Mouse (Mus musculus): Measurements from ENCODE around the gene Sgpp2. TPM values are rescaled to one million over a fixed set of nuclear protein-coding genes. Genes with fewer than 3 reads are reported as not detected.

The Sgpp2 gene
- polyA plus RNA-seq, 1 experiment from 2014 or later, result 23.0 TPM

- Histone ChIP-seq H3K4me2 (replicated peaks; ENCODE audit: low read depth) (no peak overlapping the region), H3K4me1 (replicated peaks; ENCODE audit: control insufficient read depth, insufficient read depth, low read length) (peaks cover 12% of the 10 kb centered on the region; the same call in 1 of the 2 replicates), H3K27ac (ENCODE audit: low read depth, low read length) (no peak overlapping the region), H3K4me3 (ENCODE audit: low read depth, low read length) (no peak overlapping the region), H3K36me3 (ENCODE audit: control insufficient read depth, insufficient read depth) (peaks cover 16% of the 10 kb centered on the region), H3K9me3 (ENCODE audit: control insufficient read depth) (no peaks in the 10 kb centered on the region), H3K9ac (ENCODE audit: low read depth, low read length) (no peak overlapping the region), H3K27me3 (replicated peaks; ENCODE audit: control insufficient read depth, insufficient read depth, low read length) (no peaks in the 10 kb centered on the region)
- WGBS, result 57% methylated on average over 7 of the region's 7 CpGs
- TF ChIP-seq CTCF (IDR thresholded peaks at IDR 0.05; ENCODE audit: low read depth), result no peak
- no peak for ATAC-seq
These were observed 115.2 kb downstream of the Sgpp2 start for GRCm38 (mm10) chr1:78425309-78425708.

GRCm38 (mm10) chr1:78425793-78426700, 115.9 kb downstream of the Sgpp2 start:
- H3K9ac ChIP-seq (ENCODE audit: low read depth, low read length), result no peak overlapping the region
- no peak overlapping the region for H3K4me2 ChIP-seq (replicated peaks; ENCODE audit: low read depth)
- H3K4me1 ChIP-seq (replicated peaks; ENCODE audit: control insufficient read depth, insufficient read depth, low read length), result peaks cover 12% of the 10 kb centered on the region; the same call in 1 of the 2 replicates
- H3K9me3 ChIP-seq (ENCODE audit: control insufficient read depth), result no peaks in the 10 kb centered on the region
- peaks cover 14% of the 10 kb centered on the region for H3K36me3 ChIP-seq (ENCODE audit: control insufficient read depth, insufficient read depth)
- H3K4me3 ChIP-seq (ENCODE audit: low read depth, low read length), result no peak overlapping the region
- no peaks in the 10 kb centered on the region for H3K27me3 ChIP-seq (replicated peaks; ENCODE audit: control insufficient read depth, insufficient read depth, low read length)
- 78% methylated on average over 7 of the region's 7 CpGs for WGBS
- no peak for ATAC-seq
- no peak for TF ChIP-seq CTCF (IDR thresholded peaks at IDR 0.05; ENCODE audit: low read depth)
- no peak overlapping the region for H3K27ac ChIP-seq (ENCODE audit: low read depth, low read length)

GRCm38 (mm10) chr1:78426841-78427240, 116.7 kb downstream of the Sgpp2 start:
- no peak overlapping the region for H3K9ac ChIP-seq (ENCODE audit: low read depth, low read length)
- no peaks in the 10 kb centered on the region for H3K9me3 ChIP-seq (ENCODE audit: control insufficient read depth)
- 71% methylated on average over 3 of the region's 3 CpGs for WGBS
- no peaks in the 10 kb centered on the region for H3K27me3 ChIP-seq (replicated peaks; ENCODE audit: control insufficient read depth, insufficient read depth, low read length)
- H3K4me1 ChIP-seq (replicated peaks; ENCODE audit: control insufficient read depth, insufficient read depth, low read length), result peaks cover 12% of the 10 kb centered on the region; the same call in 1 of the 2 replicates
- no peak overlapping the region for H3K4me3 ChIP-seq (ENCODE audit: low read depth, low read length)
- ATAC-seq, result no peak
- no peak overlapping the region for H3K27ac ChIP-seq (ENCODE audit: low read depth, low read length)
- no peak for TF ChIP-seq CTCF (IDR thresholded peaks at IDR 0.05; ENCODE audit: low read depth)
- peaks cover 10% of the 10 kb centered on the region; the same call in 1 of the 2 replicates for H3K36me3 ChIP-seq (ENCODE audit: control insufficient read depth, insufficient read depth)
- no peak overlapping the region for H3K4me2 ChIP-seq (replicated peaks; ENCODE audit: low read depth)

GRCm38 (mm10) chr1:78428851-78429250, 118.7 kb downstream of the Sgpp2 start:
- no peak overlapping the region for H3K9ac ChIP-seq (ENCODE audit: low read depth, low read length)
- no peak overlapping the region for H3K27ac ChIP-seq (ENCODE audit: low read depth, low read length)
- no peaks in the 10 kb centered on the region for H3K9me3 ChIP-seq (ENCODE audit: control insufficient read depth)
- no peaks in the 10 kb centered on the region for H3K27me3 ChIP-seq (replicated peaks; ENCODE audit: control insufficient read depth, insufficient read depth, low read length)
- H3K36me3 ChIP-seq (ENCODE audit: control insufficient read depth, insufficient read depth), result peaks cover 9% of the 10 kb centered on the region; the same call in 1 of the 2 replicates
- ATAC-seq, result no peak
- no peak for TF ChIP-seq CTCF (IDR thresholded peaks at IDR 0.05; ENCODE audit: low read depth)
- H3K4me1 ChIP-seq (replicated peaks; ENCODE audit: control insufficient read depth, insufficient read depth, low read length), result peaks cover 12% of the 10 kb centered on the region; the same call in 1 of the 2 replicates
- H3K4me2 ChIP-seq (replicated peaks; ENCODE audit: low read depth), result no peak overlapping the region
- 90% methylated on average over 11 of the region's 11 CpGs for whole genome bisulfite sequencing
- H3K4me3 ChIP-seq (ENCODE audit: low read depth, low read length), result no peak overlapping the region

GRCm38 (mm10) chr1:78433472-78433871, 123.3 kb downstream of the Sgpp2 start:
- H3K4me3 ChIP-seq (ENCODE audit: low read depth, low read length), result no peak overlapping the region
- H3K9me3 ChIP-seq (ENCODE audit: control insufficient read depth), result no peaks in the 10 kb centered on the region
- TF ChIP-seq CTCF (IDR thresholded peaks at IDR 0.05; ENCODE audit: low read depth), result no peak
- no peak overlapping the region for H3K9ac ChIP-seq (ENCODE audit: low read depth, low read length)
- H3K27ac ChIP-seq (ENCODE audit: low read depth, low read length), result no peak overlapping the region
- no peaks in the 10 kb centered on the region for H3K27me3 ChIP-seq (replicated peaks; ENCODE audit: control insufficient read depth, insufficient read depth, low read length)
- no peak overlapping the region for H3K4me2 ChIP-seq (replicated peaks; ENCODE audit: low read depth)
- H3K36me3 ChIP-seq (ENCODE audit: control insufficient read depth, insufficient read depth), result peaks cover 4% of the 10 kb centered on the region; the same call in 1 of the 2 replicates
- ATAC-seq, result no peak
- H3K4me1 ChIP-seq (replicated peaks; ENCODE audit: control insufficient read depth, insufficient read depth, low read length), result no peaks in the 10 kb centered on the region
- 96% methylated on average over 9 of the region's 9 CpGs for WGBS

- Histone ChIP-seq H3K9me3 (ENCODE audit: control insufficient read depth) (no peaks in the 10 kb centered on the region), H3K36me3 (ENCODE audit: control insufficient read depth, insufficient read depth) (peaks cover 9% of the 10 kb centered on the region; the same call in 1 of the 2 replicates), H3K27ac (ENCODE audit: low read depth, low read length) (no peak overlapping the region), H3K4me1 (replicated peaks; ENCODE audit: control insufficient read depth, insufficient read depth, low read length) (no peaks in the 10 kb centered on the region), H3K9ac (ENCODE audit: low read depth, low read length) (no peak overlapping the region), H3K27me3 (replicated peaks; ENCODE audit: control insufficient read depth, insufficient read depth, low read length) (no peaks in the 10 kb centered on the region), H3K4me3 (ENCODE audit: low read depth, low read length) (no peak overlapping the region), H3K4me2 (replicated peaks; ENCODE audit: low read depth) (no peak overlapping the region)
- ATAC-seq, result no peak
- no peak for TF ChIP-seq CTCF (IDR thresholded peaks at IDR 0.05; ENCODE audit: low read depth)
- WGBS, result 66% methylated on average over 2 of the region's 2 CpGs
These were observed 125.8 kb downstream of the Sgpp2 start for GRCm38 (mm10) chr1:78435967-78436366.
